Mouse (Mus musculus) adrenal gland (tissue): ENCODE measurements around the gene Olfr1448.
"Not testable (repeated sequence)": the region's sequence is repeated elsewhere in the genome, so short reads cannot be mapped to it uniquely, and the experiment has no call there.

Experiments
- intact Hi-C: fragments of 180-260 bp; cut with DNase I; formaldehyde crosslinking; loops from one replicate; pipeline ENCODE4 v1.15.1; 2025
- long read RNA-seq, 2 experiments: library from polyadenylated mRNA; unstranded; transcript quantifications; one replicate each; pipeline ENCODE4 v2.0.0; 2020; ENCODE audit warnings: borderline replicate concordance in 1 of 2; ENCODE audit not compliant: insufficient replicate concordance in 1 of 2

Gene Olfr1448
- long read RNA-seq, experiment 1 = 0 reads
- long read RNA-seq, experiment 2 = 0 reads

DNA sequence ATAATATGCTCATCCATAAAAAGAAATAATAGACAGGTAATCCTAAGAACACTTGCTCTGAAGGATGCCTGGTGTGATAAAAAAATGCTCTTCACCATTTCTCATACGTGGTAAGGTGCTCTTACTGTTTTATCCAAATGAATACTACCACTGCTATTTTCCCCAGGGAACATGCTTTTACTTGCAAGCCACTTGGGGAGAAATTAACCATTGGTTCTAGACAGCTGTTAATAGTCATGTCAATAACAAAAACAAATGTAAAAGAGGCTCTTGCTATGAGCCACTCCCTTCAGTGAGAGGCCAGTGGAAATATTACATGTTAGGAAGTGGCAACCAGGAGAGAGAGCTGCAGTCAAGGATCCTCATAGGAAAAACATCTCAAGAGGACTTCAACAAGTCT is at the start of gene Olfr1448:
TSS of gene Olfr1448 (minus strand) at position 101 of the 400 bp plus-strand sequence.
- intact Hi-C loops = no loop called here

DNA sequence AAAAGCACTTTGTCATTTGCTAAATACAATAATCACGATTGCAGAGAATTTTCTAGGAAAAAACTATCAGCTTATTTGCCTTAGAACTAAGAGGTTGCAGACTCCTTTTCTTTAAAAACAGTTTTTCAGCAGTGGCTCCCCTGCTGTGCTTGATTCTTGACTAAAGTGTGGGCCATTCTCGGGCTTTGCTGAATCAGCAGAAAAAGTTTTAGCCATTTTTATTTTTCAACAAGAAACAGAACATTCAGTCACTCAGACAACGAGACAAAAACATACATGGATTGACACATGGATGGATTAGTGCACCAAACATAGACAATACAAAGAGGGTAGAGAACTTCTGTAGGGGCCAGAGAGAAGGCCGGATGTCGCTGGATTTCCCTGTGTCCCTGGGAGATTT is 45.9 kb upstream of the Olfr1448 start:
- intact Hi-C loops = not testable (repeated sequence)

DNA sequence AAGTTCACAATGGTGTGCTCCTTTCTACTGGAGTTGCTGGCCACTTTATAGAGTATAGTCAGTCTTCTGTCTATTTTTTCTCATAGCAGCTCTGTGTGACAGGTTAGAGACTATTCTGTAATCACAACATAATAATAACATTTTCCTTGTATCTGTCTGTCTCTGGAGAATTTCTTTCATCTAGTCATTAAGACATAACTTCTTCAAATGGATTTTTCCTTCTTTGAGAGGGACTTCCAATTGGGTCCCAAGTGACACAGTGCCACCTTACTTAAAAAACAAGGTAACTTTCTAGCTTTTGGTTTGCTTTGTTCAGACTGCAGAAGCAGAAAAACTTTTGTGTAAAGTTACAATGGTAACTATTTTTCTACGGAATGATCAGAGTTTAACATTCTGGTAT is 25.7 kb upstream of the Olfr1448 start, which contains the start of gene Olfr1450:
TSS of gene Olfr1450 (plus strand) at position 301 of the 400 bp plus-strand sequence.
- intact Hi-C loops = no loop called here

DNA sequence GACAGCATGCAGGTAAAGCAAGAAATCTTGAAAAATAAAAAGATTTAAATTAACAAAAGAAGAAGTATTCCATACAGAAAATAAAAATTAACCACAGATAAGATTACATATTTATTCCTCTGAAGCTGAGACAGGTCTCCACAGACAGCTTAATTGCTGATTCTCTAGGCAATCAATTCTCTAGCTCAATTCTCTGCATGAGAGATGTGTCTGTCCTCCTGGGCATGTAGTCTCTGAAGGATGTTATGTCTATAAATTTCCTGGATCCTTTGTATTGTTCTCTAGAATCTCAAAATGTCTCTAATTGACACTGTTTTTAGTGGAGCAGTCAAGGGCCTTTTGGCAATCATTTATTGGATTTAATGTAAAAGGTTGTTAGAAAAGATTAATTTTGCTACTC is 6.3 kb upstream of the Olfr1448 start, which contains the start of gene Olfr1449:
TSS of gene Olfr1449 (plus strand) at position 301 of the 400 bp plus-strand sequence.
- intact Hi-C loops = no loop called here

DNA sequence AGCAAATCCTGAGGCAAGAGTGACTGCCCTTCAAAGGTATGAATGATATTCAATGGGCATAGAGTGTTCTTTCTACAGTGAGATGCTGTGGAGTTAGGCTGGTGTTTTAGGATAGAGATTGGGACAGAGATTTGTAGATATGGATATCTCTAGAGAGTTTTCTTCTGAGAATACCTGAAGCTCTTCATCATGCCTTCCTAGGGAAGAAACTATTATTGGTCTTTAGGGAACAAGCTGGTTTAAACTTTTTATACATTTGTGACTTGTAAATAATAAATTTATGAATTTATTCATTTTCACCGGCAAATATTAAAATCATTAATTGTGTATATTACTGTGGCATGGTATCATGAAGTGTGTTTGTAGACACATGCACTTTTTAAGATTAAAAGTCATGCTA is 20.6 kb downstream of the Olfr1448 start, which contains the start of gene Olfr1447:
TSS of gene Olfr1447 (minus strand) at position 101 of the 400 bp plus-strand sequence.
- intact Hi-C loops = no loop called here

- intact Hi-C loops = no loop called here
These were observed 30.8 kb downstream of the Olfr1448 start, which contains the start of gene Olfr1446 for GRCm38 (mm10) chr19:12893424-12893823. Olfr1446 (minus strand) TSS chr19:12893524.

DNA sequence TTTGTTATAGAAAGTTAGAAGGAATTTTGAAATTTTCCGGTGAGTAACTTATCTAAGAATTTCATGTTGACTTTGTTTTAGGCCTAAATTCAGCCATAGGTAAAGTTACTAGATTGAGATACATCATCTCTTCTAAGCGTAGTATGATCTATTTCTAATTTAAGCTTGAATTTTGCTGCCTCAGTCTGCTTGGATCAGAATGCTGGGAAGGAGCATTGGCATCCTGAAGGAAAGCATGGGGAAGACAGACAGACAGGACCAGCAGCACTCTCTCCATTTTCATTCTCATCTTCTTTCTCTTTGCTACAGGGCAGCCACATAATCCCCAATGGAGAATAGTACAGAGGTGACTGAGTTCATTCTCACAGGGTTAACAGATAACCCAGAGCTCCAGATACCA is 40.7 kb downstream of the Olfr1448 start, which contains the start of gene Olfr1445:
TSS of gene Olfr1445 (plus strand) at position 301 of the 400 bp plus-strand sequence.
- intact Hi-C loops = no loop called here
